Mouse (Mus musculus) WW6 (cell line): ENCODE measurements around the gene Fbln1.

Experiments
- DNase-seq: peaks from one replicate; pipeline ENCODE4 v3.0.0-alpha.2; 2013; ENCODE audit warnings: low read depth, low spot score

The Fbln1 gene

DNA sequence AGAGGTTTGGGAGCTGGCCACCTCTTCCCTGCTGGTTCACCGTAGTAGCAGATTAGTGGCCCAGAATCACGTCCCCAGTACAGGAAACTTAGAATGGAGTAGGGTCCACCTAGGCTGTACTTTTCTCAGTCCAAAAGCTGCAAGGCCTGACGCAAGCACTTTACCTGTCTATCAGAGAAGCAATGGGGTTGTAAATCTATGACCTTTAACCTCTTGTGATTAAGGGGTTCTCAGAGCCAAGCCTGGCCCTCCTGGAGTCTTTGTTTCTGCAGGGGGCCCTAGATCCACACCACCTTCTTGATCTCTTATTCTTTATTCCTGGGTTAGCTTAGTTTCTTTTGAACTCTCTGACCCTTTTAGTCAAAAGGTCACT, 940 bp downstream of the Fbln1 start:
- DNase-seq = no peak

DNA sequence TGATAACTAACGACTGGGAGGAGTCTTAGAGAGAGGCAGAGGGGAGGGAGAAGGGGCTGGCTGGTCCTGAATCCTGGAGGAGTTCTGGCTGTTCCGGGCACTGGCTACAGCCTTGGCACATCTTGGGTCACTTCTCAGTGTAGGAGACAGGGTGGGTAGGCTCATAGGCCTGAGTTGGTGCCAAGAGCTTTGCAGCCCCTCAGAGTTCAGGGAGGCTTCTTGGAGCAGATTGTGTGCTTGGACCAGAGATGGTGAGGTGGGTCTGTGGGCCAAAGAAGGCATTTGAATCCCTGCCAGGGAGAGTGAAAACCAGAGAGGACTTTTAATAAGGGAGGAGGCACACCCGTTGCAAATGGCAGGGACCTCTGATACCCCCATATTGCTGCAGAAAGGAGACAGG, 1.3 kb downstream of the Fbln1 start:
- no peak for DNase-seq

DNA sequence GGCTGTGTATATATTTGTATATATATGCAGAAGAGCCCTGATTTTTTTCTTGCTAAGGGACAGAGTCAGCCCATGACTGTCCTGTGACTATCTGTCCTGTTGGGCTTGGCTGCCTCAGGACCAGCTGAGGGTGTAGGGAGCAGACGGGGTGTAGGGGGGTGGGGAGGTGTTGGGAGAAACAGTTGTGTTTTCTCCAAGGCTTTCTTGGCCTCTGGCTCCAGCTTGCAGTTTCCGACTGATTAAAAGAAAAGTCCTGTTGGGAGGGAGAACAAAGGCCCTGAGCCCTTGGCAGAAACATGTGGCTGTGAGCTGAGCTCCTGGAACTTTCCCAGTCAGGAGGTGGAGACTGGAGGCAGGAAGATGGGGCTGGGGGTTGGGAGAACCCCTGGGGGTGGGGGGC, 2.0 kb downstream of the Fbln1 start:
- no peak for DNase-seq

DNA sequence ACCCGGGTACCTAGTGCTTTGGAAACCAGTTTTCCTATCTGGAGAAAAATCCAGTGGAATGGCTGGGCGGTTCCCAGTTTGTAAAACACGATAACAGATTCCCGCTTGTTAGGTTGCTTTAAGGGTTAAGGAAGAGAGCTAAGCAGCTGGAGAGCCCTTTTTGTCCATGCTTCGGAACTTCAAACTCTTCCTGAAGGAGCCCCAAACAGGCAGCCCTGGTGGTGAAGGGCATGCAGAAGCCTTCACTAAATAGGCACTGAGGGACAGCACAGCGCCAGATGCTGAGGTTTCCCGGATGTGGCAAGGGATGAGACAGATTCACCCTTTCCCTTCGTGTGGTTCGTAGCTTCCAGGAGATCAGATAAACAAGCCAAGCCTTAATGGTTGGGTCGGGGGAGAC, 2.6 kb downstream of the Fbln1 start:
- no peak for DNase-seq

DNA sequence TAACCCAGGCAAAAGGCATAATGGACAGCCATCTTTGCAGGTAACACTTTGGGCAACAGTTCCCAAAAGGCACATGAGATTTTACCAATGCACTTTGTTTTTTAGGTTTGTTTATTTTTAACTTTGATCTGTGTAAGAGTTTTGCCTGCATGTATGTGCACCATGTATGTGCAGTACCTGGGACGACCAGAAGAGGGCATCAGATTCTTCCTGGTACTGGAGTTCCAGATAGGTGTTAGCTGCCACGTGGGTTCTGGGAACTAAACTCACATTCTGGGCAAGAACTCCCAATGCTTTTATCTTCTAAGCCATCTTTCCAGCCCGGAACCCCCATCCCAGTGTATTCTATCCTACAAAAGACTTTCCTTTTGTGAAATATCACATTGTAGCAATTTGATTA, 3.6 kb downstream of the Fbln1 start:
- no peak for DNase-seq

DNA sequence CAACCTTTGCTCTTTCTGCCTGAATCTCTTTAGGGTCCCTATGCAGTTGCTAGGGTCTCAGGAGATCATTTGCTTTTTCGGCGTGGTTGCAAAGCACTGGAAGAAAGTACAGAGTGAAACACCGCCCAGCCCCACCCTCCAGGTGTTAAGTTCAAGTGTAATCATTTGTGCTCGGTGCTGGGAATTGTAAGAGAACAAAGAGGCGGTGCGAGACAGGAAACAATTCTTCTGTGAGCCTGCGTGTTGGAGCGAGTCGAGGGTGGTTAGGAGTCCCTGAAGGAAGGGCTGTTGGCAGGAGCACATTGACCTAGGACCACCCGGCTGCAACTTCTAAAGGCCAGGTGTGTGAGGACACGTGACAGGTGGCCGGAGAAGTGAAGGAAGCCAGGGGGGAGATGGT, 4.9 kb downstream of the Fbln1 start:
- no peak for DNase-seq

DNA sequence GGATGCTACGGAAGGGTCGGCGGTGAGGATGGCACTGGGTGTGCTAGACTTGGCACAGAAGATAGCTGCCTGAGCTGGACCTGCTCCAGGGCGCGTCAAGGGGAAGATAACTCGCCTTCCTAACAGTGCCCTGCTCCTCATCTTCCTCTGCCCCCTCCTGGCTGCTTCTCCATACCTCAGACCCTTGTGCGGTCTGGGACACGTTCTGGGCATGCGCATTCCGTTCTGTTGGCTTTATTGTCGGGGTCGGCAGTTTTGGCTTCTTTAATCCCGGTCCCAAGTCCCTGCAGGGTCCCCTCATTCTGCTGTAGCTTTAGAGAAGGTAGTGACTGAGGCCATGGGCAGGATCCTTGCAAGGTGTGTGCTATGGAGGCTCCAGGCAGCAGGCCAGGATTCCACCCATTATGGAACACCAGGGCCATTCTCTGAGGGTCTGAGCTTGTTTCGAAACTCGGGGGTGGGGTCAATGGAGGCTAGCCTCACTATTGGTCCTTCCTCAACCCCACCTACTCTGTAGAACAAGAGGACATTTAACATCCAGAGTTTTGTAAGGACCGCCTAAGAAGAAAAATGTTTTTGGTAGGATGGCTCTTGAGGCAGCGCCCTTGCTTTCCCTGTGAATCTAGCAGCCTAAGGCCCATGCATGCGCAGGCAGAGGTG, 5.5 kb downstream of the Fbln1 start:
- DNase-seq = no peak

DNA sequence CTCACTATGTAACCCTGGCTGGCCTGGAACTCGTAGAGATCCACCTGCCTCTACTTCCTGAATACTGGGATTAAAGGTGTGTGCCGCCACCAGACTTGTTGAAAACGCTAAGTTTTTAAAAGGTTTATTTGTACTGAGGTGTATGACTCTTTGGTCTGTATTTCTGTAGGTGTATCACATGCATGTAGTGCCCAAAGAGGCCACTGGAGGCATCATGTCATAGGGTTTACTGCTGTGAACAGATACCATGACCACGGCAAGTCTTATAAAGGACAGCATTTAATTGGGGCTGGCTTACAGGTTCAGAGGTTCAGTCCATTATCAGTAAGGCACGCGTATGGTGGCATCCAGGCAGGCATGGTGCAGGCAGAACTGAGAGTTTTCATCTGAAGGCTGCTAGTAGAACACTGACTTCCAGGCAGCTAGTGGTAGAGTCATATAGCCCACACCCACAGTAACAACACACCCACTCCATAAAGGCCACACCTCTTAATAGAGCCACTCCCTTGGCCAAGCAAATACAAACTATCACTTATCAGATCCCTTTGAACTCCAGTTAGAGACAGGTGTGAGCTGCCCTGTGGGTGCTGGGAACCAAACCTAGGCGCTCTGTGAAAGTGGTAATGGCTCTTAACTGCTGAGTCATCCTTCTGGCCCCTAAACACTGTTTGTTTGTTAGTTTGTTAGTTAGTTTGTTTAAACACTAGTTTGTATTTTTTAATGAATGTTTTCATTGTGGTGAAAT, 10.5 kb downstream of the Fbln1 start:
- DNase-seq = no peak

DNA sequence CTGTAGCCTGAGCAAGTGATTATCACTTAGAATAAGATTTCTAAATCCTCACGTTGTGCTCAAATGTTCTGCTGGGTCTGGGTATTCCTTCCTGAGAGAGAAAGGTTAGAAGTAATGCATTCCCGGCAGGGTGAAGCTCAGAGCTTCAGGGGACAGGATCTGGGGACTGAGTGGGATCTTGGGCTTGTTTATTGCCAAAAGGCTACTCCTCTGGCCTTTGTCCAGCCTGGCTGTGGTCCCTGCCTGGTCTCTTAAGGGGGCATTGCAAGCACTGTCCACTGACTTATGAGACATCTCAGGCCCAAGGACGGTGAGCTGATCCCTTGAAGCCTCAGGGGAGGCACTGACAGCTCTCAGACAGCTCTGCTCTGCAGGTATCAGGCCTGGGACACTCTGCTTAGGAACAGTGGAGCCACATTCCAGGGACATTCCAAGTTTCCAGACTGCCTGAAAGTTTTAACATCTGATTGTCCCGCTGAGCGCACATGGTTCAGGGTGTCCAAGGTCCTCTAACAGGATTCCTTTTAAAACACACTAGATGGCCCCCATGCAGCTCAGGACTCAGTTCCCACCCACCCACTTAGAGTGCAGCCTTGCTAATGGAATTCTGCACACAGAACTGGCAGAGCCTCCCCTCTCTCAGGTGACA, 13.0 kb downstream of the Fbln1 start:
- DNase-seq = no peak

DNA sequence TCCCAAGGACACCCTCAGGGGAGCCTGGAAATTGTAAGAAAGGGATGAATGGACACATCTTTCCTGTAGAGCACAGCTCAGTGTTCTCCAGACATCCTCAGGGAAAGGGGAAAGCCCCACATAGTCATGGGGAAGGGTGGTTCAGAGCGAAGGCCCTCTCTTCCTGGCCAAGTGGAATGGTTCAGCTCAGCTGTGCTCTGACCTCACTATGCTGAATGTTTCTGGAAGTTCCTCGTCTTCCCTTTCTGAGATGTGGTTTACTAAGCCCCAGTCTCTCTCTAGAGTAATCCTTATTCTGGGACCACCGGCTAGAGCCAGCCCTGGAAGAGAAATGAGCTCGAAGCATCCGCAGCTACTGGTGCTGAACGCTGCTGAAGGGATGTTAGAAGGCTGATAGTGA, 14.6 kb downstream of the Fbln1 start:
- DNase-seq = no peak

DNA sequence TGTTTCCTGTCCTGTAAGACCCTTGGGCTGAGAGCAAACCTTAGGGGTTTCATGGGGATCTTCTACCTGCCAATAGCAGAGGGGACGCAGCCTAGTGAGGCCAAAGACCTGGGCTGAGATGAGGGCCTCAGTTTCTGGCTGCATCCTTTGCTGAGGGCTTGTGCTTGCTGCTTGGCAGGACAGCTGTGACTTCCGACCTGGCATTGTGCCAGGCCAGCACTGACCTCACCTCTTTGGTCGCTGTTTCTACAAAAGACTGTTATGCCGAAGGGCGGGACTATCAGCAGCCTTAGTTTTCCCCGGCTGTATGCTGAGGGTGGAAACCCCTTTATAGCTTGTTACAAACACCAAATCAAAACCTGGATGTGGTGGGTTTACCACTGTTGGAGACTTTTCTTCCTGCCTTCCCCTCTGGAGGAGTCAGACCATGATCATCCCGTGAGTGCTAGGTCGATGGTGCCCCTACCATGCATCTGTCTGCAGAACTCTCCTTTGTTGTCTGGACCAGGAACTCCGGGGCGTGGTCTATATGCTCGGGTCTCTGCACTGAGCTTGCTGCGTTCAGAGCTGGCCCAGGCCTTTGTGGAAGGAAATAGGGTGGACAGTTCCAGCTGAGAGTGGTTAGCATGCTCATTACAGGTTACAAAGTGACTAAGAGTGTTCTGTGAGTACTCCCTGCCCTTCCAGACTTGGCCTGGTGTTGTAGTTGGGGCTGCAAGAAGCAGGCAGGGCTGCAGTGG, 15.5 kb downstream of the Fbln1 start:
- DNase-seq = no peak

DNA sequence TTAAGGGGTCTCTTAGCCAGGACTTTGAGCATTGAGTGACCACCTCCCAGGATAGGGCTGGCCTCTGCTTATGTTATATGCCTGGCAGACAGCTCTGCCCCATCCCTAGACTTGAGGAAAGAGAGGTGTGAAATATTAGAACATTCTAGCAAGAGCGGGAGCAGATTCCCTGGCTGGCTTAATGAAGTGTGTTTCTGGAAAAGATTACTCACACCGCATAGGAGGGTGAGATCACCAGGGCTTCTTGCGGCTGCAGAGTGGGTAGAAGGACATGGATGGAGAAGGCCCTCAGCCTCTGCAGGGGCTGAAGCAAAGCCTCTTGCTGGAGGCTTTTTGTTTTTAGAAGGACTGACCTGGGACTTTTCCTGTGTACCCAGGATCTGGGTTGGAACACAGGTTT, 19.9 kb downstream of the Fbln1 start:
- DNase-seq = no peak

DNA sequence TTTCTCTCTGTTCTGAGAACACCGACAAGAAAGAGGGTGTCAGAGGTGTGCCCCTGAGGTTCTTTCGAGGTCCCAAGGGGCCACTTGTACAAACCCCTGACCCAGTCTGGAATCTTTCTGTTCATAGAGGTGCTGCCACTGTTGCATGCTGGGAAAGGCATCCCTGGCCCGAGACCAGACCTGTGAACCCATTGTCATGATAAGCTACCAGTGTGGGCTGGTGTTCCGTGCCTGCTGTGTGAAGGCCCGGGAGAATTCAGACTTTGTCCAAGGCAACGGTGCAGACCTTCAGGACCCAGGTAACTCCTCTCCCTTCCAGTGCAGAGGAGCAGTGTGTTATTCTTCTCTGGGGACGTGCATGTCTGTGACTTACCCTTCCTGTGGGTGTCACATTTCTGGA, 21.1 kb downstream of the Fbln1 start:
- DNase-seq = no peak

DNA sequence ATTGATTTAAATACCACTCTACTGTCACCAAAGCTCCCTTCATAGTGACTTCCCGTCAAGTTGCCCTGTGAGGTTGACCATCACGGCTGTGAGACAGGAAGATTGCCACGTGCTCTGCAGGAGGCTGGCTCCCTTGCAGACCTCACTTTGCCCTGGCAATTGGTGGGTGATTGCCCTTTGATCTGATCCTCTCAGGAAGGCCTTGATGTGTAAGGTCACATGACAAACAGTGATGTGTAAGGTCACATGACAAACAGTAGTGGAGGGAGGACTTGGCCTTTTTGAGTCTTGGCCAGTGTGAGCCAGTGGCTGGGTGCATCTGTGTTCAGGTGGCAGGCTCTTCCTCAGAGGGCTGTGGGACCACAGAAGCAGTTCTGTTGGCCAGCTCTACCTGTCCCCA, 22.8 kb downstream of the Fbln1 start:
- no peak for DNase-seq

DNA sequence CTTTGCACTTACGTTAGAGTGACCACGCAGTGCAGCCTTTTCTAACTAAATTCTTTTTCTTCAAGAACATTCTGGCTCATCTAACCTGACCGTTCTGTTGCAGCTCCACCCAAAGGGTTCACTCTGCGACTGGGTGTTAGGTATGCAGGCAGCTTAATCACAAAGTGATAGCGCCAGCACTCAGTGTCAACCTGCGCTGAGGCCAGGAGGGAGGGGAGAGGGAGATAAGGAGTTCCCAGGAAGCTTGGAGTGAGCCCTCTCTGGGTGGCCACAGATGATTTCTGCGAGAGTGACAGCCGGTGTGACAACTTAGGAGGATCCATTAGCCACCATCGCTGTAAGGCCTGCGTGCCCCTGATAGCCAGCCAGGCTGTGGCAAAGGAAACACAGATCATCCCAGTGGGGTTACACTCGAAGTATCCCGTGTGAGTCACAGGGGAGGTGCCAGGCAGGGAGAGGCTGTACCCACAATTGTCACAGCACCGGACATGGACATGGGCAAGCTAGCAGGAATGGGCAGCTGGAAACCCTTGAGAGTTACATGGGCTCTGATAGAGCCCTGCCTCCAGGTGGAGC, 24.3 kb downstream of the Fbln1 start:
- DNase-seq = no peak

DNA sequence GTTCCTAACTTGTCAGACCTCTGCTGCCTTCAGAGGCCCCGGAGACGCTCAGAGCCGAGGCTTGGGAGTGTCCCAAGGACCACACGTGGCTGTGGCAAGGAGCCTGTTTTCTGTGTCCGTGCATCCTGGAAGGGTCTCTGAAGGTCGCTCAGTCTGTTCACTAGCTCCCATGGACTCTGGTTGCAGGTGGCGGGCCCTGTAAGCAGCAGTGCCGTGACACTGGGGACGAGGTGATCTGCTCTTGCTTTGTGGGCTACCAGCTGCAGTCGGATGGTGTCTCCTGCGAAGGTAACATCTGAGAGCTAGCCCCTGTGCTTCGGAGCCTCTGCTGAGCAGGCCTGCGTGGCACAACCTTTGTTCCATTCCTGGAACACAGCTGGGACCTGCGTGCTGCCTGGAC, 24.9 kb downstream of the Fbln1 start:
- DNase-seq = no peak

DNA sequence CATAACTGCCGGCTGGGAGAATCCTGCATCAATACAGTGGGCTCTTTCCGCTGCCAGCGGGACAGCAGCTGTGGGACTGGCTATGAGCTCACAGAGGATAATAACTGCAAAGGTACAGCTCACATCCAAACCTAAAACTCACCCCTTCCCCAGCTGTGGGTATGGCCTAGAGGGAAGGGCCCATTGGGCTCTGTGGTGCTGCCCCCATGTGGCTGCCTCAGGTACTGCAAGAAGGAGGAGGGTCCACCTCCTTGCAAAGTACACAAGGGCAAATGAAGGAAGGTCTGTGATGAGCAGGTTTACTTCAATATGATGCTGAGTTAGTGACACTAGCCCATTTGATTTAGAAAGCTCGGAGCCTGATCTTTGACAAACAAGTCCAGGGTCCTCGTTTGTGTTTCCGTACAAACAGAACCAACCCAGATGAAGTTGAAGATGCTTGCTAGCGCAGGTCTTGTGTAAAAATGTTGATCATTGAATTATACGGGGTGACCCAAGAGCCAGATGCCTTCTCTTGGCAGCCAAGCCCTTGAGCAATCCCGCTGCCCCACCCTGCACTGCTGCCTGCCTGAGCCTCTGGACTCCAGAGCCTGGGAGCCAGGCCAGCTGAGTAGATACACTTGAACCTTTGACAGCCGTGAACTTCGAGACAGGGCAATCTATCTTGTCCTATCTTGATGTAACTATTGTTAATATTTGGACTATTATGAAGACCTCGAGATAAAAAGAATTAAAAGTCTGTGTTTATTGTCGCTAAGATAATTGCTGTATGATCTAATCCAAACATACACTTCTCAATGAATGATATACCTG, 25.9 kb downstream of the Fbln1 start:
- no peak for DNase-seq

DNA sequence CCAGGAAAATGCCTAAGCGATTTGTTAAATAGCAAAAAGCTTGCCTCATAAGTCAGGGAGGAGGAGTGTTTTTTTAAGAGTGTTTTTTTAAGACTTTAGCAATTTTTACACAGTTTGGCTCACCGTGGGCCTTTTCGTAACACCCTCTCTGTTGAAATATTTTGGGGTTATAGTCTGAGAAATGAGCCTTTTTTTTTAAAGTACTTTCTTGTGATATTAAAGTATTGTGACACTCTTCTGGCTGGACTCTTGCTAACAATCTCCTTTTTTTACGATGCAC, 26.4 kb downstream of the Fbln1 start:
- no peak for DNase-seq

DNA sequence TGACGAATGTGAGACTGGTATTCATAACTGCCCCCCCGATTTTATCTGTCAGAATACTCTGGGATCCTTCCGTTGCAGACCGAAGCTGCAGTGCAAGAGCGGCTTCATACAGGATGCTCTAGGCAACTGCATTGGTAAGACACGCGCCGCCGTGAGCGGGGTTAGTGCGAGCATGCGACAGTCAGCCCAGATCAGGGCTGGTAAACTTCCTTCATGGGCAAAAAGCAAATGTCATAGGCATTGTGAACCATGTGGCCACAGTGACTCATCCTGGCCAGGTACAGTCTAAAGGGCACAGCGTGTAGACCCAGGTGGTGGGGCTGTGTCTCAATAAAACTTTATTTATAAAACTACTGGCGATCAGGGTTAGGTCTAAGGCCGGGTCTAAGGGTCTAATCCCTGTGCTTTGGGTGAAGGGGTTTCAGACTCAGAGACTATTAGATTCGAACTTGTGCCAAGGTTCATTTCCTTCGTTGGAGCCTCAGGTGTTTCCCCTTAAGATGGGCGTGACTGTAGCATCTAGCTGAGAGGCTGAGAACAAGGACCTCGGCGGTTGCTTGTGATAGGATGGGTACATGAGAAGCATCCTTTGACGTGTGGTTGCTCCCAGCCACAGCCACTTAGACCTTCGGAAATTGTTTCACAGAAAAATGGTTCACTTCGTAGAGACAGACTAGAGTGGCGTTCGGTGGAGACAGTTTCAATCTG, 26.9 kb downstream of the Fbln1 start:
- no peak for DNase-seq

DNA sequence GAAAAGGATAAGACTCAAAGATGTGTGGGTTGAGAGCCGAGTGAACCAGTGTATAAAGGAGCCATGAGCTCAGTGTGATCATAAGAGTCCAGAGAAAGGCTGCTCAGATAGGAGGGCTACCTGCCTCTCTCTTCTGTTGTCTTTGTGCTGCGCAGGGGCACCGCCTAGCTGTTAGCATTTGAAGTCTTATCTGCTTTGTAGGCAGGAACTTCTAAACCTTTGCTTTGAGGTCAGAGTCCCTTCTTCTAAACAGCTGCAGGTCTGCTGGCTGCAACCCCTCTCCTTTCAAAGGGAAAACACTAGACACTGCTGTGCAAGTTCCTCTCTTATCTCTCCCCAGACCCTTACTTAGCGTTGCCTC, 27.5 kb downstream of the Fbln1 start:
- no peak for DNase-seq

DNA sequence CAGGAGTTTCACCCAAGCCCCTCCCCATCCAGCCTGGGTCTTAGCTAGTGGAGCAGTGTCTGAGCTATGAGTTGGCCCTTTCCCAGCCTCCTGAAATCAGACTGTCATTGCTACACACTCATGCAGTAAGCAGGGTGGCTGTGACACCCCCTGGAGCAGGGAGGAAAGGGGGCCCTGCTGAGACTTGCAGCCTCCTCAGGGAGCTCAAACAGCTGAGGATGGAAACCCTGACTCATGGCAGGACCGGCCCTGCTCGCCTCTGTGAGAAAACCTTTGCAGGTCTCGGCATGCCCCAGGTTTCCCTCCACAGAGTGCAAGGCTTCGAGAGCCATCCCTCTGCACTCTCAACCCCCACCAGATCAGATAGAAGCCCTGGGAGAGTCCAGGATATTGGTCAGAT, 27.9 kb downstream of the Fbln1 start:
- no peak for DNase-seq
